Mouse (Mus musculus): ENCODE measurements at regions not wholly inside any gene's neighbourhood (a gene's known extent, or its start where the extent isn't known, plus 50 kb on each side); places are given as distances from the start of the nearest gene placed in this dataset.
A peak's percentile ranks its signal among the peaks of the same experiment; 100 is the strongest.
"Not testable (repeated sequence)": the region's sequence is repeated elsewhere in the genome, so short reads cannot be mapped to it uniquely, and the experiment has no call there.

GRCm38 (mm10) chr10:10270297-10270696 lies 201.8 kb downstream of the Adgb start:
- no peak for DNase-seq (ENCODE audit: extremely low read depth, low read depth)

GRCm38 (mm10) chr10:10252540-10253318 lies 219.4 kb downstream of the Adgb start:
- DNase-seq (ENCODE audit: extremely low read depth, low read depth), result no peak

GRCm38 (mm10) chr10:10252136-10252535 lies 220.0 kb downstream of the Adgb start:
- DNase-seq (ENCODE audit: extremely low read depth, low read depth), result no peak

- no peak for DNase-seq (ENCODE audit: extremely low read depth, low read depth)
Measured at GRCm38 (mm10) chr10:10234894-10235523, 237.1 kb downstream of the Adgb start.

GRCm38 (mm10) chr10:10224582-10225144 lies 247.5 kb downstream of the Adgb start:
- no peak for DNase-seq (ENCODE audit: extremely low read depth, low read depth)

- no peak for DNase-seq (ENCODE audit: extremely low read depth, low read depth)
Measured at GRCm38 (mm10) chr10:10219726-10220125, 252.4 kb downstream of the Adgb start.

GRCm38 (mm10) chr10:10216892-10217291 lies 255.2 kb downstream of the Adgb start:
- no peak for DNase-seq (ENCODE audit: extremely low read depth, low read depth)

GRCm38 (mm10) chr10:10215376-10215775 lies 256.8 kb downstream of the Adgb start:
- DNase-seq (ENCODE audit: extremely low read depth, low read depth), result no peak

GRCm38 (mm10) chr10:10208354-10208753 lies 263.8 kb downstream of the Adgb start:
- no peak for DNase-seq (ENCODE audit: extremely low read depth, low read depth)

- no peak for DNase-seq (ENCODE audit: extremely low read depth, low read depth)
Measured at GRCm38 (mm10) chr10:10205805-10206520, 266.2 kb downstream of the Adgb start.

- no peak for DNase-seq (ENCODE audit: extremely low read depth, low read depth)
Measured at GRCm38 (mm10) chr10:10203982-10204381, 268.1 kb downstream of the Adgb start.

GRCm38 (mm10) chr10:10190308-10190707 lies 281.8 kb downstream of the Adgb start:
- DNase-seq (ENCODE audit: extremely low read depth, low read depth), result no peak

- DNase-seq (ENCODE audit: extremely low read depth, low read depth), result no peak
Measured at GRCm38 (mm10) chr10:10188113-10188512, 284.0 kb downstream of the Adgb start.

- no peak for DNase-seq (ENCODE audit: extremely low read depth, low read depth)
Measured at GRCm38 (mm10) chr10:10186721-10187120, 285.4 kb downstream of the Adgb start.

GRCm38 (mm10) chr10:10185298-10185883 lies 284.5 kb upstream of the Stxbp5 start:
- no peak for DNase-seq (ENCODE audit: extremely low read depth, low read depth)

- DNase-seq (ENCODE audit: extremely low read depth, low read depth), result peak; percentile 15
Measured at GRCm38 (mm10) chr10:10184386-10184785, 283.5 kb upstream of the Stxbp5 start.

- DNase-seq (ENCODE audit: extremely low read depth, low read depth), result not testable (repeated sequence)
Measured at GRCm38 (mm10) chr10:10177037-10177436, 276.2 kb upstream of the Stxbp5 start.
